Mouse (Mus musculus) cerebellum, postnatal 4 days (tissue): ENCODE measurements around the gene Timp3.

Experiments
- DNase-seq, 2 experiments: peaks; one replicate each; pipeline ENCODE4 v3.0.0; 2022; ENCODE audit warnings: low spot score in 2 of 2, mixed read lengths in 1 of 2

Timp3 gene

GRCm38 (mm10) chr10:86387821-86388440 is 87.8 kb downstream of the Timp3 start:
- DNase-seq, result peak in 1 of 2 experiments; percentile 27

DNA sequence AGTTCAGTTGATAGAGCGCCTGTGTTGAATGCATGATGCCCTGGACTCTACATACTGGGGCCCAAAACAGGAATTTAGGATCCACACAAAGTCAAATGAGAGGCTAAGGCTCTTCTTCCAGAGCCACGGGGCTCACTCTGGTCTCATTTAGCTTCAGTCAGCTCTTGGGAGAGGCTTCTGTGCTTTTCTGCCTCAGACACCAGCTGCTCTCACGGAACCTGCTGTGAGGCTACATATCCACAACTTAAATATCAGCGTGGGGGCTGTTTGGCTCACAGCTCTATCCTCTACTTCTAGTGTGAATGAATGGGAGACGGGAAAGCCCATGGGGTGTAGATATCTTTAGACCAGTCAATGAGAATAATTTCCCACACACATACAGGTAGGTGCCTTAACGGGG is 88.6 kb downstream of the Timp3 start:
- no peak for DNase-seq

GRCm38 (mm10) chr10:86389357-86389756 is 89.2 kb downstream of the Timp3 start:
- DNase-seq, result no peak

DNA sequence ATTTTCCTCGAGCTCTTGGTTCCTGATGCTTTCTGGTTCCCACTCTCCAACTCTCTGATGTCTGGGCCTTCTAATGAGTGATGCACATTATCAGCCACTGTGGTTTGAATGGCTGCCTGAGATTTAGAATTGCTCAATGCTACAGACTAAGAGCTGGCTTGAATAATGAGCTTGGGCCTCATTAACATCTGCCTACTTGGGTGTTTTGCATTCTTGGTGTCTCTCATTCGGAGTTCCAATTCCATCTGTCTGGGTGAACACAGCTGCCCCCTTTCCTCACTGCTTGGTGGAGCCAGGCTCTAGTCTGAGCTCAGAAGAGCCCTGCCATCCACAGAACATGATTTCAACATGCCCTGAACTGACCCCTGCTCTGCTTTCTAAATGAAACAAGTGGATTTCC is 89.7 kb downstream of the Timp3 start:
- no peak for DNase-seq

DNA sequence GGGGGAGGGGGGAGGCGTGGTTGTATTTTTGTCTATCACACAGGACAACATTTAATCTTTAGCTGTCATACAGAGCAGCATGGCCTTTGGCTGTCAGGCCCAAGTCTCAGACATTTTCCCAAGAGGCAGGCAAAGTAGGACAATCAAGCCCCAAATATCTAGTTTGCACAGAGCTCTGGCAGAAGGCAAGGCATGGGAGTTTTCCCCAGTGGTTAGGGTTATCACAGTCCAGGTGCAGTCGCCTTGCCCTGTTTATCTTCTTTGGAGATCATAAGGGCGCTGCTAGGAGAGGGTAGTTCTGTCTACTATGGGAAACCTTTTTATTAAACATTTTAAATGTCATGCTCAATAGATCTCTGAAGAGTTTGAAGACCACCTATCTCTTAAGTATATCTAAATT is 92.2 kb downstream of the Timp3 start:
- DNase-seq, result no peak

- no peak for DNase-seq
These were observed 97.6 kb downstream of the Timp3 start for GRCm38 (mm10) chr10:86397577-86398346.

DNA sequence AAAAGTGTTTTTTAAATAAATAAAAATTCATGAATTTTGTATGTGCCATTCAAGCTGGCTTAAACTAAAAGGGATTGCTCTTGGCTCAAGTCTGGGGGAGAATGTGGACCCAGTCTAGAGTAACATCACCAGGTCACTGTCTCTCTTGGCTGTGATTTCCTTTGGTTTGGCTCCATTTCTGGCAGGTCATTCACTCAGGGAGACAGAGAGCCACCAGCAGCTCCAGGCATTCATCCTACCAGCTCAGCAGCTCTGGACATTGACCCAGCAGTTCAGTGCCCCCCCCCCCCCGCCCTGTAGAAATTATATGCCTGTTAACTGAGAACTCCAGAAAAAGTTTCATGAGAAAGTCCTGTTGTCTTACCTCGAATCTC is 98.2 kb downstream of the Timp3 start:
- no peak for DNase-seq
